Mouse (Mus musculus): Measurements from ENCODE around the gene Kctd3.
"Not testable (repeated sequence)": the region's sequence is repeated elsewhere in the genome, so short reads cannot be mapped to it uniquely, and the experiment has no call there.

Gene Kctd3

DNA sequence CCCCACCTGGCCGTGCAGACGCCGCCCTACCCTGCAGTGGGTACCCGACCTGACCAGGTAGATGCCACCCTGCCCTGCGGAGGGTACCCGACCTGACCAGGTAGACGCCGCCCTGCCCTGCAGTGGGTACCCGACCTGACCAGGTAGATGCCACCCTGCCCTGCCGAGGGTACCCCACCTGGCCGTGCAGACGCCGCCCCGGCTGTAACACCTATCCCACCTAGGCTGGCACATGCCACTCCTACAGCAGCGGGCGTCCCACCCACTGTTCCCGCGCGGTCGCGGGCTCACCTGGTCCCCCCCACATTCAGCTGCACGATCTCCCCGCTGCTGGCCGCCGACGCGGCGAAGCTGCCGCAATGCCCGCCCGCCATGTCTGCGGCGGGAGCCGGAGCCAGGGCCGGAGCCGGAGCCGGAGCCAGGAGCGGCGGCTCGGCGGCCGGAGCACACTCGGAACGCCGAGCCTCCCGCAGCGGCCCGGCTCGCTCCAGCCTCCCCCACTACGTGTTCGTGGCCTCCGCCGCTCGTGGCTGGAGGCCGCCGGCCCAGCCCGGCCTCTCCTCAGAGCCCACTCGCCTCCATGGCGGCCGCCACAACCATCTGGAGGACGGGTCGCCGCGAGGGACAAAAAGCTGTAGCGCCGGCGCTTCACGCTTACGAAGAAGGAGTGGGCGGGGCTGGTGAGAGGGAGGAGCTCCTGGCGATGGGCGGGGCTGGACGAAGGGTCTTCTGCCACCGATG, at the start of gene Kctd3:
Gene Kctd3, minus strand, starts transcription at position 603 of the 741 bp plus-strand sequence.
- DNase-seq (ENCODE audit: low spot score in 2 of 2): peak; percentile 94 to 99

- no peak for DNase-seq (ENCODE audit: low spot score in 2 of 2)
These were observed 49.8 kb upstream of the Kctd3 start for GRCm38 (mm10) chr1:189057425-189057824.

- DNase-seq (ENCODE audit: low spot score in 2 of 2): no peak
These were observed 48.3 kb upstream of the Kctd3 start for GRCm38 (mm10) chr1:189055933-189056332.

GRCm38 (mm10) chr1:189054941-189055551, 47.4 kb upstream of the Kctd3 start:
- no peak for DNase-seq (ENCODE audit: low spot score in 2 of 2)

- DNase-seq (ENCODE audit: low spot score in 2 of 2): no peak
These were observed 46.5 kb upstream of the Kctd3 start for GRCm38 (mm10) chr1:189054191-189054590.

DNA sequence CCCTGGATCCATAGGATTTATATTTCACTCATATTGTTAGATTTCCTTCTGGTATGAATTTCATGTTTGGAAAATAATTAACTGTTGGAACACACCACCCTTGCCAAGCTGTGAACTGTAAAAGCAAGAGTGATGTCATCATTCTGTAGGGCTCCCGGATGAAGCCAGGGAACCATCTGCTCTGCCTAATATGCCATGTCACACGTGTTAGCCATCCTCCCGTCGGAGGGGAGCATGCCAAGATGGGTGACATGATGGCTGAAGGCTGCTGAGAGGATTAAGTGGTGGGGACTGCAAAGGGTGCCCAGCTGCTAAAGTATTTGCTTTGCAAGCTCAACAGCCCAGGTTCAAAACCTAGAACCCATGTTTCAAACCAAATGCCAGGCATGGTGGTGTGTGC, 44.5 kb upstream of the Kctd3 start:
- DNase-seq (ENCODE audit: low spot score in 2 of 2): no peak

- no peak for DNase-seq (ENCODE audit: low spot score in 2 of 2)
These were observed 42.5 kb upstream of the Kctd3 start for GRCm38 (mm10) chr1:189050122-189050521.

- no peak for DNase-seq (ENCODE audit: low spot score in 2 of 2)
These were observed 40.7 kb upstream of the Kctd3 start for GRCm38 (mm10) chr1:189048331-189048730.

- no peak for DNase-seq (ENCODE audit: low spot score in 2 of 2)
These were observed 40.3 kb upstream of the Kctd3 start for GRCm38 (mm10) chr1:189047918-189048317.

DNA sequence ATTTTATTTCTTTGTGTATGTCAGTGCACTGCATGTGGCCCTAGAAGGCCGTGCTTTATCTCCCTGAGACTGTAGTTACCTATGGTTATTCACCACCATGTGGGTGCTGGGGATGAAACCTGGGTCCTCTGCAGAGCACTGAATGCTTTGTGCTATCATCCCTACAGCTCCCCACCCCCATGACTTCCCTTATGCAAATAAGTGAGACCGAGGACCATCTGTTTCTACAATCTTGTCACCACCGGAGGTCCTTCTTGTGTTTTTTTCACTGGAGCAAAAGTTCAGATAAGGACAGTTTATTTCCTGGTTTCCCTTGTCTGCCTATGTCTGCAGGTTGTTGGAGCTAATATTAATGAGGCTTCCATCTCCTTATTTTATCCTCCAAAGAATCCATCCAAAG, 39.2 kb upstream of the Kctd3 start:
- DNase-seq (ENCODE audit: low spot score in 2 of 2): no peak

DNA sequence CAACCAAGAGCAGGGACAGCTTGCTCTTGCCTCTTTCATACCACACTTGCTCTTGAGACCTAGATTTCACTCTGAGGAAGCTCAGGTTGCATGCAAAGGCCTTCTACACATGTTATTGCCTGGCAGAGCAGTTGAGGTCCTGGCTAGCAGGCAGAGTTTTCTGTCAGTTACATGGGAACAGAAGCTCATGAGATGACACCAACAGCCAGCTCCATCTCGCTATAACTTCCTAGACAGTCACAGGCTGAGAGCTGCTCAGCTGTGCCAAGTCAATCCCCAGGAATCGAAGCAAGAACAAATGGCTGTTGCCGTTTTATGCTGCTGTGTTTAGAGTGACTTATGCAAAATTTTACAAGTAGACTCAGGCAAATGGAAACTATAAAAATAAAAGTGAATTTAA, 38.7 kb upstream of the Kctd3 start:
- DNase-seq (ENCODE audit: low spot score in 2 of 2): no peak

- no peak for DNase-seq (ENCODE audit: low spot score in 2 of 2)
These were observed 33.6 kb upstream of the Kctd3 start for GRCm38 (mm10) chr1:189041261-189041660.

DNA sequence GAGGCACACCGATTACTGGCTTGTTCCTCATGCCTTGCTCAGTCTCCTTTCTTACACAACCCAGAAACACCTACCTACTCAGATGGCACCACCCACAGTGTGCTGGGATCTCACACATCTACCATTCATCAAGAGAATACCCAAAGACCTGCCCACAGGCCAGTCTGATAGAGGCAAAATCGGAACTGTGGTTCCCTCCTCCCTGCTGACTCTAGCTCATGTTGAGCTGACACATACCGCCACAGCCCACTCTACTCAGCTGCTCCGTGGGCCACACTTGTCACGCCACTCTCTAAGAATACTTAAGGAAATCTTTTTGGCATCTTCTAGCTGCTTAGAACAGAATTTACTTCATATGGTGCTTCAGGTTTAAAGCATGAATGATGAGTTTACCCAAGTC, 31.7 kb upstream of the Kctd3 start:
- DNase-seq (ENCODE audit: low spot score in 2 of 2): no peak

- DNase-seq (ENCODE audit: low spot score in 2 of 2): not testable (repeated sequence)
These were observed 25.2 kb upstream of the Kctd3 start for GRCm38 (mm10) chr1:189032817-189033216.

- no peak for DNase-seq (ENCODE audit: low spot score in 2 of 2)
These were observed 23.3 kb upstream of the Kctd3 start for GRCm38 (mm10) chr1:189030975-189031374.

GRCm38 (mm10) chr1:189028267-189028666, 20.6 kb upstream of the Kctd3 start:
- DNase-seq (ENCODE audit: low spot score in 2 of 2): no peak

DNA sequence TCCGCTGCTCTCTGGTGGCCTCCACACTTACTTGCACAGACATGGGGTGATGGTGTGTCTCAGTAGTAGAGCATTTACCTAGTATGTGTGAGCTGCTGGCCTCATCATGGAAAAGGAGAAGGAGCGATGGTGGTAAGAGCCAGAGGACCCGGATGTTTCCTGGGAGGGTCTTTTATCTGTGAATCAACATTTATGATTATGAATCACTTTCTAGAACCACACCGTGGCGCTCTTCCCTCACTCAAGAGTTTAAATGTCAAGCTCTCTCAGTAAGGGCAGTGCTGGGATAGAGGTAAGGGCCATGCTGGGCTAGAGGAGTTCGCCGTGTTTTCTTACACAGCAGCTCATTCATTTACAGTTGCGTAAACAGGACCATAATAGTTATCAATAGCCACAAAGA, 19.2 kb upstream of the Kctd3 start:
- DNase-seq (ENCODE audit: low spot score in 2 of 2): no peak

- no peak for DNase-seq (ENCODE audit: low spot score in 2 of 2)
These were observed 16.1 kb upstream of the Kctd3 start for GRCm38 (mm10) chr1:189023701-189024080.

DNA sequence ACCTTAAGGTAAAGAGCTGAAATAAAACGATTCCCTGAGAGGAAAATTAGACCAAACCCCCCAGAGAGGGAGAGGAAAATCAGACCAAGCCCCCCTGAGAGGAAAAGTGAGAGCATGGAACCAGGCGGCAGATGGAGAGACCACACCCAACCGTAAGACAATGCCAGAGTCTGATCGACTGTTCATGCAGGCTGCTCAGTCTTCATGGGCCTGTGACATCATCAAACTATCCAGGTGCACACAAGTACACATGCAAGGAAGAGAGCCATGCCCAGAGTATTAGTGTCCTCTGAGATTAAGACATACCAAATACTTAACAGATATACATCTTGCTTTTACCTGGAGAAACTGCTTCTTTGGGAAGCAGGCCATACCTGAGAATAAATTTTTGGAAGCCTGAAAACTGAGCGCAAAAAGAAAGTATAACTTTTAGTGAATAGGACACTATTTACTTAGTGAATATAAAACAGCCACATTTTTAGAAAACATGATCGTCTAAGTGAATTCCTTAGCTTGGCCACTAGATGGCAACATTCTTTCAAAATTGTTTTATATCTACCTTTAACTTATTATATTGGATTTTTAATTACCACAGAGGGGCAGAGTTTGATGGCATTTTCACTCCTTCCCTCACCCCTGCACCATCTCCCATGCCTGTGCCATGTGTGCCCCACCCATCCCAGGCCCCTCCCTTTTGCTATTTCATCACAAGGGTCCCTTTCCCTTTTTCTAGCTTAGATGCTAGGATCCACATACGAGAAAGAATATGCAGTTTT, 15.5 kb upstream of the Kctd3 start:
- DNase-seq (ENCODE audit: low spot score in 2 of 2): no peak

DNA sequence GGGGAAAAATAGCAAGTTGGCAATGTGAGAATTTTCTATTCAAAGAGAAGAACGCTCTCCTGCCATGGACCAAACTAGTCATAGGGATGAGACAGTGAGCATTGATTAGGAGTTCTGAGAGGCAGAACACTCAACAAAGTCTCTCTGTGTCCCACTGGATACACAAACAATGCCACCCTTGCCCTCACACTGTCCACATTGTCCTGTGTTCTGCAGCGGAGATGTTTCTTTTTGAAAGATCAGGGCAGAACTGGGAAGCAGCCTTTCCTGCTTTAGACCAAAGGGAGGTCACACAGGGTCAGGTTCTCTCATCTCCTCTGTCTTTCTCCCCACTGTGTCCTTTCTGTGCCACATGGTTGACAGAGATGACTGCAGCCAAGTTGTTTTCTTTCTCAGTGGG, 7.7 kb upstream of the Kctd3 start:
- DNase-seq (ENCODE audit: low spot score in 2 of 2): no peak

DNA sequence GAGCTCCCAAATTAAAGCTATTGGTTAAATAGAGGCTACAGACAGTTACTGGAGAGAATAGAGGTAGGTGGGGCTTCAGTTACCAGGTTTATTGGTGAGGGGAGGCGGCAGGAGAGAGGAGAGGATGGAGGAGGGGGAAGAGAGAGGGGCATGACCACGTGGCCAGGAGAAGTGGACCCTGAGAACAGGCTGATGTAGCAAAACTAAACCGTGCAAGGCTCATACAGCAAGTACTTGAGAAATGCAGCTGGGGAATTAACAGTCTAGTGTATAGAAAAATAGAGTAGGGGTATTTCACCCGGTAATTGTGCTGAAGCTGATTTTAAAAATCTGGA, 5.9 kb upstream of the Kctd3 start:
- no peak for DNase-seq (ENCODE audit: low spot score in 2 of 2)

DNA sequence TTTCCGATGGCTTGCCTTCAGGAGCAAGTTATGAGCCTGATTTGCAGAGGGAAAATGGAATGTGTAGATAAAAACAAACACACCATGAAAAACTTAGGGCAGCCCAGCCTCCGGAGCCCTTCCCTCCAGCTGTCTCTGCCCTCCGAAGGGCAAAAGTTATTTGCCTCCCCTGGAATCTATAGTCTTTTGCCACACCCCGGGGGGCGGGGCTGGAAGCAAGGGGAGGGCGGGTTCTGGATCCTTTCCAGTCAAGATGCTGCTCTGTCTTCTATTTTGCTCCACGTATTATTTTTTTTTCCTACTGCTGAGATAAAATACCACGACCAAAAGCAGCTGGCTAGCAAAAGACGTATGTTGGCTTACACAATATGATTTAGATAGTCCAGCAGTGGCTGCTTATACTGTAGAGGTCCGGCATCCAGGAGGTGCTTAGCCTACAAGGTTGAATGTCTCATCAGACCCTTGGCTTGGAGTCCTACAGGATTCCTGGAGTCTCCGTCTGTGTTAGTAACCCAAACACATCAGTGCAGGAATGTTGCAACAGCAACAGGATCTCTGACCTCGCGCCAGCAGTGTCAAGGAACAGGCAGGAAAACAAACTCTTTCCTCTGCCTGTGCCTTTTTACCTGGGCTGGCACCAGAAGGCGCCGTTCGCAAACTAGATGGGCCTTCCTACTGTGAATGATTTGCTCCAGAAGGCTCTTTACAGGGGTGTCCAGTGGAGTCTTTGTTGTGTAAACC, 5.4 kb upstream of the Kctd3 start:
- DNase-seq (ENCODE audit: low spot score in 2 of 2): no peak

Measured in urinary bladder, postnatal 4 days (tissue).